Mouse (Mus musculus) stomach, postnatal 0 days (tissue): ENCODE measurements at regions not wholly inside any gene's neighbourhood (a gene's known extent, or its start where the extent isn't known, plus 50 kb on each side); places are given as distances from the start of the nearest gene placed in this dataset.

ENCODE experiments used
- CTCF ChIP-seq: IDR thresholded peaks from 2 replicates; pipeline ENCODE4 v1.5.1; 2016; ENCODE audit warnings: antibody characterized with exemption, low read depth, mild to moderate bottlenecking, moderate library complexity
- EP300 ChIP-seq: optimal IDR thresholded peaks from 2 replicates; pipeline ENCODE3; 2016; ENCODE audit warnings: antibody characterized with exemption

- TF ChIP-seq CTCF (no peak), EP300 (no peak)
Measured at GRCm38 (mm10) chrX:11876636-11877035, 283.5 kb downstream of the Bcor start.
